Mouse (Mus musculus): ENCODE measurements at regions not wholly inside any gene's neighbourhood (a gene's known extent, or its start where the extent isn't known, plus 50 kb on each side); places are given as distances from the start of the nearest gene placed in this dataset.

DNA sequence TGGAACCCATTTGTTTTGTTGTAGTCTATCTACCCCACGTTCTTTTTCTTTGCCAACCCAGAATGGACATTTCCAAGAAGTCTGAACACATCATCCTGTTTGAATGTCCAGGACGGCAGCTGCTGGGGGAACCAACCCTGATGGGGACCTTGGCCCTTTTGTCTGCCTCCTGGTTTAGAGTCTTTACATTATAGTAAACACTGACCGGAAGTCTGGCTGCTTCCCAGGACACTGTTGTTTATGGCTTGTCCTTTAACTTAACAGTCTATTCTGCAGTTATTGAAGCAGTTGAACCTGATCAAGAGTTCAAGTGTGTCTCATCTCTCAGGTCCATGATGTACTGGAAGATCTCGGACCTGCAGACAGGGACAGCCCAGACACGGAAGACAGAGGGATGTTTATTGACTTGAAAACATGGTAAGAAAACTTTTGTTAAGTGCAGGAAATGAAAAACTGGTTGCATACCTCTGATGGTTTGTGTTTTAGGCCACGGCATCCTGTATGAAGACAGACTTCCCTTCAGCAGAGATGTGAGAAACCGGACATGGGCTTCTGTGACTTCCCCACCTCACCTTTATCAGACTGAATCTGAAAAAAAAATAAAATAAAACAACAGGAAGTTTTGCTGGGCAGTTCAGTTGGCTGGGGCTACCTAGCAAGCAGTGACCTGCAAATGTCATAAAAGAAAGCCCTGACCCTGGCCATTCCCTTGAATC is 69.7 kb upstream of the Itga1 start:
- TF ChIP-seq POLR2A (IDR thresholded peaks at IDR 0.05; ENCODE audit: low read depth, low read length), result no peak
- TF ChIP-seq CTCF (IDR thresholded peaks at IDR 0.05; ENCODE audit: extremely low read depth, insufficient read length, insufficient replicate concordance, low read depth, low read length), result no peak
